Mouse (Mus musculus) liver, embryonic 15.5 days (tissue): ENCODE data around the gene Eif3m. TPM values are rescaled to one million over a fixed set of nuclear protein-coding genes. Genes with fewer than 3 reads are reported as not detected.

ENCODE experiments used
- ATAC-seq: fragments of 200-750 bp; cut with Nextera tagmentation; 2 replicates; pipeline ENCODE4 v1.8.0; 2017; ENCODE audit warnings: moderate number of reproducible peaks, mild to moderate bottlenecking, moderate library complexity; ENCODE audit not compliant: insufficient read depth
- H3K27ac ChIP-seq: fragments of 300-500 bp; sonication (generic); replicated peaks from 2 replicates; pipeline ENCODE4 v1.5.1; 2015; ENCODE audit warnings: mild to moderate bottlenecking, inconsistent platforms
- H3K27me3 ChIP-seq: fragments of 300-500 bp; sonication (generic); 2 replicates; pipeline ENCODE4 v1.6.1; 2015; ENCODE audit warnings: mild to moderate bottlenecking, inconsistent platforms
- H3K36me3 ChIP-seq: fragments of 300-500 bp; sonication (generic); replicated peaks from 2 replicates; pipeline ENCODE4 v1.6.1; 2015; ENCODE audit warnings: moderate library complexity, mild to moderate bottlenecking, inconsistent platforms
- H3K4me1 ChIP-seq: fragments of 300-500 bp; sonication (generic); replicated peaks from 2 replicates; pipeline ENCODE4 v1.6.1; 2015; ENCODE audit warnings: inconsistent platforms
- H3K4me2 ChIP-seq: fragments of 300-500 bp; sonication (generic); 2 replicates; pipeline ENCODE4 v1.6.1; 2015; ENCODE audit warnings: moderate library complexity, mild to moderate bottlenecking, inconsistent platforms
- H3K4me3 ChIP-seq: fragments of 300-500 bp; sonication (generic); replicated peaks from 2 replicates; pipeline ENCODE4 v1.5.1; 2015; ENCODE audit warnings: mild to moderate bottlenecking, inconsistent platforms
- H3K9ac ChIP-seq: fragments of 300-500 bp; sonication (generic); 2 replicates; pipeline ENCODE4 v1.6.1; 2015; ENCODE audit warnings: moderate library complexity, mild to moderate bottlenecking, inconsistent platforms
- H3K9me3 ChIP-seq: fragments of 300-500 bp; sonication (generic); replicated peaks from 2 replicates; pipeline ENCODE4 v1.6.1; 2016; ENCODE audit warnings: inconsistent platforms
- WGBS: fragments of 180-500 bp; shearing (Covaris S2); methylation state at CpG from one replicate; pipeline ENCODE4 v1.1.7; 2015; ENCODE audit warnings: mixed read lengths; ENCODE audit not compliant: insufficient replicate concordance; 5-methylcytosine and 5-hydroxymethylcytosine counted together
- polyA plus RNA-seq: library from polyadenylated mRNA; unstranded; fragments of >200 nt; fragmentation: Nextera tagmentation; extraction: Ambion mirVana; gene quantifications from 2 replicates; pipeline ENCODE4 v1.2.1, GENCODE M21; 2015

Gene Eif3m
- polyA plus RNA-seq, 1 experiment from 2014 or later, result 131 TPM

GRCm38 (mm10) chr2:105016192-105016966, 501 bp downstream of the Eif3m start:
- Histone ChIP-seq H3K9ac (peak overlapping the region; percentile 87), H3K4me2 (peak overlapping the region; percentile 79), H3K27me3 (no peaks in the 10 kb centered on the region), H3K4me1 (peaks cover 34% of the 10 kb centered on the region), H3K36me3 (peaks cover 26% of the 10 kb centered on the region), H3K27ac (peak overlapping the region; percentile 77), H3K9me3 (no peaks in the 10 kb centered on the region), H3K4me3 (peak overlapping the region; percentile 81)
- peak; percentile 53 for ATAC-seq
- WGBS, result under 1% methylated on average over 43 of the region's 43 CpGs

GRCm38 (mm10) chr2:105007236-105007635, 9.6 kb downstream of the Eif3m start:
- Histone ChIP-seq H3K4me1 (no peaks in the 10 kb centered on the region), H3K36me3 (peaks cover 86% of the 10 kb centered on the region), H3K4me2 (no peak overlapping the region), H3K27me3 (no peaks in the 10 kb centered on the region), H3K9me3 (no peaks in the 10 kb centered on the region), H3K9ac (no peak overlapping the region), H3K27ac (no peak overlapping the region), H3K4me3 (no peak overlapping the region)
- no peak for ATAC-seq

- Histone ChIP-seq H3K9me3 (no peaks in the 10 kb centered on the region), H3K4me2 (no peak overlapping the region), H3K9ac (no peak overlapping the region), H3K4me3 (no peak overlapping the region), H3K36me3 (peaks cover 22% of the 10 kb centered on the region), H3K27me3 (no peaks in the 10 kb centered on the region), H3K27ac (no peak overlapping the region), H3K4me1 (no peaks in the 10 kb centered on the region)
- ATAC-seq, result no peak
- 70% methylated on average over 3 of the region's 3 CpGs for WGBS
Observed at GRCm38 (mm10) chr2:104996201-104996600, 20.7 kb downstream of the Eif3m start.

- no peak for ATAC-seq
- H3K27ac ChIP-seq, result no peak overlapping the region
- H3K9ac ChIP-seq, result no peak overlapping the region
- peaks cover 16% of the 10 kb centered on the region for H3K36me3 ChIP-seq
- H3K27me3 ChIP-seq, result no peaks in the 10 kb centered on the region
- H3K4me1 ChIP-seq, result no peaks in the 10 kb centered on the region
- no peak overlapping the region for H3K4me2 ChIP-seq
- 67% methylated on average over 2 of the region's 2 CpGs for WGBS
- H3K9me3 ChIP-seq, result no peaks in the 10 kb centered on the region
- H3K4me3 ChIP-seq, result no peak overlapping the region
Observed at GRCm38 (mm10) chr2:104994436-104994835, 22.4 kb downstream of the Eif3m start.

- H3K27me3 ChIP-seq, result no peaks in the 10 kb centered on the region
- H3K27ac ChIP-seq, result no peak overlapping the region
- H3K9me3 ChIP-seq, result no peaks in the 10 kb centered on the region
- H3K4me3 ChIP-seq, result no peak overlapping the region
- 58% methylated on average over 1 of the region's 1 CpGs for WGBS
- no peak for ATAC-seq
- no peaks in the 10 kb centered on the region for H3K4me1 ChIP-seq
- no peak overlapping the region for H3K4me2 ChIP-seq
- H3K9ac ChIP-seq, result no peak overlapping the region
- H3K36me3 ChIP-seq, result no peaks in the 10 kb centered on the region
Observed at GRCm38 (mm10) chr2:104988974-104989373, 27.9 kb downstream of the Eif3m start.

- Histone ChIP-seq H3K27me3 (no peaks in the 10 kb centered on the region), H3K9ac (no peak overlapping the region), H3K27ac (no peak overlapping the region), H3K9me3 (no peaks in the 10 kb centered on the region), H3K4me2 (no peak overlapping the region), H3K4me1 (no peaks in the 10 kb centered on the region), H3K36me3 (no peaks in the 10 kb centered on the region), H3K4me3 (no peak overlapping the region)
- ATAC-seq, result no peak
- WGBS, result 18% methylated on average over 3 of the region's 3 CpGs
Observed at GRCm38 (mm10) chr2:104985796-104986195, 31.1 kb downstream of the Eif3m start.

GRCm38 (mm10) chr2:104981712-104982111, 35.2 kb downstream of the Eif3m start:
- no peaks in the 10 kb centered on the region for H3K9me3 ChIP-seq
- no peaks in the 10 kb centered on the region for H3K36me3 ChIP-seq
- no peak for ATAC-seq
- H3K27ac ChIP-seq, result no peak overlapping the region
- no peak overlapping the region for H3K4me2 ChIP-seq
- H3K4me1 ChIP-seq, result no peaks in the 10 kb centered on the region
- no peak overlapping the region for H3K4me3 ChIP-seq
- no peak overlapping the region for H3K9ac ChIP-seq
- H3K27me3 ChIP-seq, result no peaks in the 10 kb centered on the region
- 33% methylated on average over 2 of the region's 2 CpGs for WGBS

- no peak for ATAC-seq
- no peaks in the 10 kb centered on the region for H3K27me3 ChIP-seq
- H3K36me3 ChIP-seq, result no peaks in the 10 kb centered on the region
- no peaks in the 10 kb centered on the region for H3K9me3 ChIP-seq
- H3K9ac ChIP-seq, result no peak overlapping the region
- H3K4me2 ChIP-seq, result no peak overlapping the region
- no peak overlapping the region for H3K27ac ChIP-seq
- no peaks in the 10 kb centered on the region for H3K4me1 ChIP-seq
- H3K4me3 ChIP-seq, result no peak overlapping the region
- 42% methylated on average over 1 of the region's 1 CpGs for WGBS
Observed at GRCm38 (mm10) chr2:104964492-104964891, 52.4 kb downstream of the Eif3m start.

Other genes with a start within 250 kb of the Eif3m start
- 1.6 TPM in 2 replicates for gene Qser1, start 200.3 kb downstream of the Eif3m start, polyA plus RNA-seq
- gene Prrg4, start 167.2 kb downstream of the Eif3m start, polyA plus RNA-seq, result 0.36 and 0.38 TPM in 2 replicates
- gene Ccdc73, start 149.3 kb downstream of the Eif3m start, polyA plus RNA-seq, result 1.6 and 1.7 TPM in 2 replicates
- not detected in 2 replicates for gene Gm11060, start 74.9 kb upstream of the Eif3m start, polyA plus RNA-seq
- gene Wt1, start 109.4 kb upstream of the Eif3m start, polyA plus RNA-seq, result 1.3 and 1.5 TPM in 2 replicates
- 1.4 and 1.5 TPM in 2 replicates for gene Them7, start 207.2 kb upstream of the Eif3m start, polyA plus RNA-seq